Mouse (Mus musculus) embryonic fibroblast, embryonic 13.5 days (primary cell): ENCODE measurements at regions not wholly inside any gene's neighbourhood (a gene's known extent, or its start where the extent isn't known, plus 50 kb on each side); places are given as distances from the start of the nearest gene placed in this dataset.

Source experiments
- CTCF ChIP-seq: IDR thresholded peaks from 2 replicates; pipeline ENCODE4 v1.5.1; 2011; ENCODE audit warnings: mild to moderate bottlenecking, control low read depth, low read length, moderate library complexity, borderline replicate concordance; ENCODE audit not compliant: insufficient read depth
- POLR2A ChIP-seq: IDR thresholded peaks from 2 replicates; pipeline ENCODE4 v1.6.1; 2011; ENCODE audit warnings: low read depth, mild to moderate bottlenecking, control low read depth, low read length, moderate library complexity

DNA sequence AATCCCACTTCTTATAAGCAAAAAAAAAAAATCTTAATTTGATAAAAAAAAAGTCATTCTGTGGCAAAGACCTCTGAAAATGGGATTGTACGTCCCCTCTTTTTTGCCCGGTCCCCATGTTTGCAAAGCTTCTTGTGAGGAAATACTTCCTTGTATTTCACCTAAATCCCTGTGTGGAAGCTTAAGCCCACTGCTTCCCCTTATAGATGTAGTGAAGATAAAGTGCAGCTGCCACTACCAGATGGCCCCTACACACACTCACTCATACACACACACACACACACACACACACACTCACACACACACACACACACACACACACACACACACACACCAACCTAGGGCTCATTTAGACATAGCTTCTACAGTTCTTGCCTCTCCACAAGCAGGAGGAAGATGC lies 159.6 kb upstream of the Klf12 start:
- TF ChIP-seq CTCF (no peak), POLR2A (no peak)
